Mouse (Mus musculus): ENCODE results near the gene Jak2. TPM values are rescaled to one million over a fixed set of nuclear protein-coding genes. Genes with fewer than 3 reads are reported as not detected.
A peak's percentile ranks its signal among the peaks of the same experiment; 100 is the strongest.

Jak2 gene
- polyA plus RNA-seq, 1 experiment from 2014 or later: 18.2 TPM

GRCm38 (mm10) chr19:29325053-29325851, 73.6 kb downstream of the Jak2 start, which contains the start of gene Insl6:
Insl6 (minus strand) TSS chr19:29325356.
- Histone ChIP-seq H3K27me3 (replicated peaks) (no peaks in the 10 kb centered on the region; the same call in 1 of the 2 replicates), H3K9me3 (no peaks in the 10 kb centered on the region), H3K4me2 (peak within 1 kb of the TSS; percentile 64), H3K4me1 (peaks cover 5% of the 10 kb centered on the region; the same call in 1 of the 2 replicates), H3K4me3 (peak within 1 kb of the TSS; percentile 30), H3K27ac (no peak within 1 kb of the TSS), H3K36me3 (replicated peaks) (no peaks in the 10 kb centered on the region), H3K9ac (no peak within 1 kb of the TSS; the same call in 1 of the 2 replicates)
- 5% methylated on average over 31 of the region's 31 CpGs for WGBS
- ATAC-seq (replicated peaks): peak; percentile 69

GRCm38 (mm10) chr19:29325852-29326180, 74.2 kb downstream of the Jak2 start:
- Histone ChIP-seq H3K27ac (no peak overlapping the region), H3K4me2 (no peak overlapping the region; the same call in 1 of the 2 replicates), H3K9ac (no peak overlapping the region), H3K4me3 (no peak overlapping the region), H3K27me3 (replicated peaks) (no peaks in the 10 kb centered on the region; the same call in 1 of the 2 replicates), H3K9me3 (no peaks in the 10 kb centered on the region), H3K4me1 (peaks cover 5% of the 10 kb centered on the region; the same call in 1 of the 2 replicates), H3K36me3 (replicated peaks) (no peaks in the 10 kb centered on the region)
- ATAC-seq (replicated peaks): no peak
- 73% methylated on average over 9 of the region's 9 CpGs for WGBS

GRCm38 (mm10) chr19:29326396-29326795, 74.8 kb downstream of the Jak2 start:
- H3K4me2 ChIP-seq: no peak overlapping the region
- no peaks in the 10 kb centered on the region for H3K9me3 ChIP-seq
- no peak overlapping the region for H3K4me3 ChIP-seq
- no peaks in the 10 kb centered on the region for H3K36me3 ChIP-seq (replicated peaks)
- H3K27me3 ChIP-seq (replicated peaks): no peaks in the 10 kb centered on the region; the same call in 1 of the 2 replicates
- no peak overlapping the region for H3K27ac ChIP-seq
- 86% methylated on average over 4 of the region's 4 CpGs for WGBS
- ATAC-seq (replicated peaks): no peak
- H3K4me1 ChIP-seq: peaks cover 5% of the 10 kb centered on the region; the same call in 1 of the 2 replicates
- no peak overlapping the region for H3K9ac ChIP-seq

GRCm38 (mm10) chr19:29326822-29327552, 75.4 kb downstream of the Jak2 start:
- 75% methylated on average over 13 of the region's 13 CpGs for WGBS
- ATAC-seq (replicated peaks): no peak
- H3K4me2 ChIP-seq: no peak overlapping the region

DNA sequence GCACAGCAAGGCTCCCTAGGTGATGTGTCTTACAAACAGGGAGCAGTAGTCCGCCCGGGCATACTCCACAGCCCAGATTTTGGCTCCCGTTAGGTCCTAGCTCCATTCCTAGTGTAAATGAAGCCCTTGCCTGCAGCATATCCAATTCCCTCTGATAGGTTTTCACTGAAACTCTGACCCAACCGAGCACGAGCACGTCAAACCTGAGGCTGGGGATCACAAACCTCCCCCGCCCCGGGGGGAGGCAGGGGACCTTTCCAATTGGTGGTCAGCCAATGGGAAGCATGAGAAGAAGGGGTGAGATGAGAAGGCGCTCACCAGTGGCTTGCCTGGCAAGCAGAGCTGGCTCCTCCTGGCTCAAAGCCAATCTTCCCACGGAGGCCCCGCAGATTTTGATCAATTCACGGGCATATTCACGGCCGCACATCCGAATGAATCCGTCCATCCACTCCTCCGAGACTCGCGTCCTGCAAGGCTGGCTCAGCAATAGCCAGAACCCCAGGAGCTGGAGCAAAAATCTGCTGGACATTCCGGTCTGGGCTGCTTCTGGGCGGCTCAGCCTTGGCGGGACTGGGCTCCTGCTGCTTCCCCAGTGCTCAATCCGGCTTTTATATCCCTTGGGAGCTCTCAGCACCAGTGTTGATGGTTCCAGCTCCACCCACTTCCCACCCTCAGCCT, 82.6 kb downstream of the Jak2 start, which contains the start of gene Rln1:
Rln1 (minus strand) TSS at position 603 of the 678 bp plus-strand sequence.
- Histone ChIP-seq H3K27me3 (replicated peaks) (no peaks in the 10 kb centered on the region), H3K9ac (peak within 1 kb of the TSS; percentile 60), H3K9me3 (no peaks in the 10 kb centered on the region), H3K36me3 (replicated peaks) (no peaks in the 10 kb centered on the region), H3K4me2 (peak within 1 kb of the TSS; percentile 73), H3K27ac (peak within 1 kb of the TSS; percentile 54), H3K4me3 (peak within 1 kb of the TSS; percentile 49), H3K4me1 (peaks cover 11% of the 10 kb centered on the region; the same call in 1 of the 2 replicates)
- 2% methylated on average over 23 of the region's 23 CpGs for WGBS
- peak; percentile 85 for ATAC-seq (replicated peaks)

More at GRCm38 (mm10) chr19:29326822-29327552, 75.4 kb downstream of the Jak2 start:
- Histone ChIP-seq H3K9ac (no peak overlapping the region), H3K27me3 (replicated peaks) (no peaks in the 10 kb centered on the region; the same call in 1 of the 2 replicates), H3K27ac (no peak overlapping the region), H3K36me3 (replicated peaks) (no peaks in the 10 kb centered on the region), H3K4me1 (peaks cover 5% of the 10 kb centered on the region; the same call in 1 of the 2 replicates), H3K4me3 (no peak overlapping the region), H3K9me3 (no peaks in the 10 kb centered on the region)

DNA sequence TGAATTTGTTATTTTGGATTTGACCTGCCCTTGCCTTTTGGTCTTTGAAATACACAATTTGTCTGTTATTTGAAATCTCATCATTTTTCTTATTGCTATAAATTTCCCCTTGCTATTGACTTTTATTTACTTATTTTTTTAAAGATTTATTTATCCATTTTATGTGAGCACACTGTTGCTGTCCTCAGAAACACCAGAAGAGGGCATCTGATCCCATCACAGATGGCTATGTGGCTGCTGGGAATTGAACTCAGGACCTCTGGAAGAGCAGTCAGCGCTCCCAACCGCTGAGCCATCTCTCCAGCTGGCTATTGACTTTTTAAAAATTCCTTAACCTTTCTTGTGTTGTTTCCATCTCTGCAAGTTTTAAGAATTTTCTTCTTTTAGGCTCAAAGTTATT, 85.0 kb downstream of the Jak2 start:
- no peak overlapping the region for H3K4me2 ChIP-seq
- no peak overlapping the region for H3K27ac ChIP-seq
- no peaks in the 10 kb centered on the region for H3K9me3 ChIP-seq
- 88% methylated on average over 2 of the region's 2 CpGs for WGBS
- H3K27me3 ChIP-seq (replicated peaks): no peaks in the 10 kb centered on the region
- peaks cover 11% of the 10 kb centered on the region; the same call in 1 of the 2 replicates for H3K4me1 ChIP-seq
- no peaks in the 10 kb centered on the region for H3K36me3 ChIP-seq (replicated peaks)
- H3K9ac ChIP-seq: no peak overlapping the region
- ATAC-seq (replicated peaks): no peak
- no peak overlapping the region for H3K4me3 ChIP-seq

DNA sequence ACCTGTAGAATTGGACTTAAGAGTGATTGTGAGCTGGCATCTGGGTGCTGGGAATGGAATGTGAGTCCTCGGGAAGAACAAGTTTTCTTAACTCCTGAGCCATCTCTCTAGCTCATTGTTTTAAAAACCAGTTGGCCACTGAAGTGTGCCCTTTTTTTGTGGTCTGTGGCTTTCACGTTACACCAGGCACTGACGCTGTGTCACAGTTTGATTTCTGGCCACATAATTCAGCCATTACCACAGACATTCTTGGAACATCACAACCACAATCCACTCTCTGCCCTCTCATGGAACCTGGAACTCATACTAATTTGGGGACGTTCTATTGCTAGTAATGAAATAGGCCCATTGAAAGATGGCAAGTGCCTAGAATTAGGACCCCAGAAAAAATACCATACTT, 89.4 kb downstream of the Jak2 start:
- no peaks in the 10 kb centered on the region for H3K36me3 ChIP-seq (replicated peaks)
- ATAC-seq (replicated peaks): no peak
- no peaks in the 10 kb centered on the region for H3K9me3 ChIP-seq
- H3K27ac ChIP-seq: no peak overlapping the region
- H3K4me2 ChIP-seq: no peak overlapping the region
- WGBS: 83% methylated on average over 4 of the region's 4 CpGs
- H3K4me1 ChIP-seq: no peaks in the 10 kb centered on the region
- H3K27me3 ChIP-seq (replicated peaks): no peaks in the 10 kb centered on the region
- no peak overlapping the region for H3K9ac ChIP-seq
- H3K4me3 ChIP-seq: no peak overlapping the region

DNA sequence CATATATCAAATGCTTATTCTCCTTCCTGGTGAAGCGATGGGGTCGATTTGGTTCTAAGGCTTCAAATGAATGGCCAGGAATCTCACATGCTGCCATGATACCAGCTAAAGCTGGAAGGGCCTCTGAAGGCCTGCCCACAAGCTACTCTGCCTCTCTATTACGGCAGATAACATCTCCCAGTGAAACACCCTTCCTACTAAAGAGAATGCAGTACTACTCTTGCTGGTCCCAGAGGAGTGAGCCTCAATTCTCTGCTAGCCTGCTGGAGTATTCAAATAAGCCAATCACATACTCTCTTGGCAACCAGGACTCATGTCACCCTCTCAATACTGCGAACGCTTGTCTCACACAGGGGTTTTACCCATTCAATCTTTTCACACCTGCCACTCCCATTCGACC, 90.7 kb downstream of the Jak2 start:
- Histone ChIP-seq H3K27ac (no peak overlapping the region), H3K4me3 (no peak overlapping the region), H3K36me3 (replicated peaks) (no peaks in the 10 kb centered on the region), H3K27me3 (replicated peaks) (no peaks in the 10 kb centered on the region), H3K4me1 (no peaks in the 10 kb centered on the region), H3K9me3 (no peaks in the 10 kb centered on the region), H3K9ac (no peak overlapping the region), H3K4me2 (no peak overlapping the region)
- no peak for ATAC-seq (replicated peaks)
- 92% methylated on average over 6 of the region's 6 CpGs for WGBS

GRCm38 (mm10) chr19:29344868-29345267, 93.2 kb downstream of the Jak2 start:
- no peaks in the 10 kb centered on the region for H3K4me1 ChIP-seq
- no peak overlapping the region for H3K4me3 ChIP-seq
- H3K36me3 ChIP-seq (replicated peaks): no peaks in the 10 kb centered on the region; the same call in 1 of the 2 replicates
- no peak overlapping the region for H3K27ac ChIP-seq
- no peak overlapping the region for H3K4me2 ChIP-seq
- no peak for ATAC-seq (replicated peaks)
- H3K27me3 ChIP-seq (replicated peaks): no peaks in the 10 kb centered on the region
- H3K9ac ChIP-seq: no peak overlapping the region
- H3K9me3 ChIP-seq: no peaks in the 10 kb centered on the region

DNA sequence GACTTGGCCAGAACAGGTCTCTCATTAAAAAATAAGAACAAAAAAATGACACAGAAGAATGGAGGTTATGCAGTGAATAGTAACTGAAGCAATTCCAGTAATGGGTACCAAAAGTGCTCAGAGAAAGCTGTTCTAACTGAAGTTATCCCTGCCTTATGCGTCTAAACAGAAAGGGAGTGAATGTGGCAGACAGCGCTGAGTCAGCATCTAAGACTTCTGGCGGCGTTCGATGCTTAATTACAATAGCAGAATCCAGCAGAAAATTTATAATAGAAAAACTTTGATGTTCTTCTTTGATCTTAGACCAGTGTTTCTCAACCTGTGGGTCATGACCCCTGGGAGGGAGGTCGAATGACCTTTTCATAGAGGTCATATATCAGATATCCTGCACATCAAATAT, 94.0 kb downstream of the Jak2 start:
- H3K4me3 ChIP-seq: no peak overlapping the region
- H3K27me3 ChIP-seq (replicated peaks): no peaks in the 10 kb centered on the region
- no peak for ATAC-seq (replicated peaks)
- WGBS: 84% methylated on average over 6 of the region's 6 CpGs
- no peaks in the 10 kb centered on the region for H3K9me3 ChIP-seq
- H3K4me1 ChIP-seq: no peaks in the 10 kb centered on the region
- H3K9ac ChIP-seq: no peak overlapping the region
- H3K4me2 ChIP-seq: no peak overlapping the region
- H3K36me3 ChIP-seq (replicated peaks): no peaks in the 10 kb centered on the region; the same call in 1 of the 2 replicates
- H3K27ac ChIP-seq: no peak overlapping the region

DNA sequence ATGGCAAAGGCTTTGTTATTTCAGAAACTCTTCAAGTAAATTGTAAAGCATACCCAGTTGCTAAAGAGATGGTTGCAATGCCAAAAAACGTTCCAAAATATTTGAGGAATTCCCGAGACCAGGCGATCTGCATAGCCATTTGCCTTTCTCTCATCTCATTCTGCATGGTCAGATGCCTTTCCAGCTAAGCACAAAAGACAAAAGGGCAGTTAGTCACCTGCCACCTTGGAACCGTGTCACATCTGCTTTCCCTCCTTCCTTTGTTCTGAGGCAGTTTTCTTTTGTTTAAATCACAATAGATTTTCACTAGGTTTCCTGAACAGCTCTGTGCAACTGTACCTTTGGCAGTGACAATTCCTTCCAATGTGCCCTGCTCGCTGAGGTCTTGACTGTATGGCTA, 99.4 kb downstream of the Jak2 start:
- Histone ChIP-seq H3K27me3 (replicated peaks) (no peaks in the 10 kb centered on the region), H3K4me2 (no peak overlapping the region), H3K4me3 (no peak overlapping the region), H3K27ac (no peak overlapping the region), H3K36me3 (replicated peaks) (peaks cover 6% of the 10 kb centered on the region; the same call in 1 of the 2 replicates), H3K9ac (no peak overlapping the region), H3K9me3 (no peaks in the 10 kb centered on the region), H3K4me1 (peaks cover 5% of the 10 kb centered on the region; the same call in 1 of the 2 replicates)
- WGBS: 47% methylated on average over 5 of the region's 5 CpGs
- no peak for ATAC-seq (replicated peaks)
